Mouse (Mus musculus): ENCODE measurements around the gene Osbpl2. TPM values are rescaled to one million over a fixed set of nuclear protein-coding genes. Genes with fewer than 3 reads are reported as not detected.

Gene Osbpl2
- 83.9 and 85.7 TPM in 2 replicates for total RNA-seq (2017)

DNA sequence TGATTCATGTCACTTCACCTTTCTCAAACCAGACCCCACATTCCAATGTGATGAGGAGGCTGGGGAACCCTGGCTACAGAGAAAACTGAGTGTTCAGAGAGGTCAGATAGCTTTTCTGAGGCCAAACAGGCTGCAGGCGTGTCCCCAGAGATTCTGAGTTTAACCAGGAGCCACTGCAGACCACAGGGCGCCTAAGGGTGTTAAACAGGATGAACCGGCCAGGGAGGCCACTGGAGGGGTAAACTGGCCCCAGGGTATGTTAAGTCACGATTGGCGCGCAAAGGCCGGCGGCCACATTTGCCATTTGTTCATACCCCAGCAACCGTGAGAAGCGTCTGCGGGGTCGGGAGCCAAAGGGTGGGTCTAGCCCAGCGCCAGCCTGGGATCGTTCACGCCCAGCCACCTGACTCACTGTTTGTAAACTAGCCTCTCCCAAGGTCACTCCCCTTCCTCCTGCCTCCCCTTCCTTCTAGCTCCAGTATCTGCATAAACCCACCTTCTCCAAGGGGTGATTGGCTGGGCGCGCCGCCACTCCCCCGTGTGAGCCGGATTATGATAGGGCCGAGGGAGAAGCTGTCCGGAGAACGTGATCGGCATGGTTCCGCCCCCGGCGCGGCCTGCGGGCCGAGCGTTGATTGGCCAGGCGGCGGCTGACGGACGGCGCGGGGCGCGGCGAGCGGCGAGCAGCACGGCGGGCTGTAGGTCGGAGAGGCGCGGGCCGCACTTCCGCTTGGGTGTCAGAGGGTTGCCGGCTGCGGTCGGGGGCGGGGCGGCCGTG, at the start of gene Osbpl2:
Gene Osbpl2, plus strand, starts transcription at position 646 of the 778 bp plus-strand sequence.
- peak; percentile 97 for ATAC-seq (ENCODE audit: extremely low read depth, insufficient number of reproducible peaks, low FRiP score, poor library complexity, severe bottlenecking)

DNA sequence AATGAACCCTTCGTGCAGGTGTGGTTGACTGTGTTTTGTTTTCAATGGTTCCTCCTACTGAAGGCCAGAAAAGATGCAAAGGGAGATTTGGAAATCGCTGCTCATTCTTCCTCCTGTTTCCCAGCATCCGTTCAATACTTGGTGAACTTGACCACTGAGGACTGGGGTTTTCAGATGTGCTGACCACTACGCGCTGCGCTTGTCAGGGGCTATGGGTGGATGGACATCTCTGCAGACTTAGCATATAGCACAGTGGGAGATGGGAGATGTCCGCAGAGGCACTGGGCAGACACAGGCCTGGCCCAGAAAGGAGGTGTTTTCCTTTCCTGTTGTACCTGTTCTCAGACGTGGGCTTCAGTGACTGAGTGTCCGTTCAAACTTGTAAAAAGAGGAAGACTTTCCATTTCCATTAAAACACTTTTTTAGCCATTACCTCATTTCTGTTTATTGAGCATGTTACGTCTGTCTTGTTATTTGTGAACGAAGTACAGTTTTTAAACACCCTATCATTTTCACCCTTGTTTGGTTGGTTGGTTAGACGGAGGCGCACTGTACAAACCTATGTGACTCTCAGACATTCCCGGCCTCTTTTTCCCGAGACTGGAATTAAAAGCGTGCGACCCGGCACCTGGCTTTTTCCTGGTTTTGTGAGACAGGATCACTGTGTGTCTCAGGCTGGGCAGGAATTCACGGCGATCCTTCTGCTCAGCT, 49.2 kb upstream of the Osbpl2 start:
- ATAC-seq (ENCODE audit: extremely low read depth, insufficient number of reproducible peaks, low FRiP score, poor library complexity, severe bottlenecking) = no peak

DNA sequence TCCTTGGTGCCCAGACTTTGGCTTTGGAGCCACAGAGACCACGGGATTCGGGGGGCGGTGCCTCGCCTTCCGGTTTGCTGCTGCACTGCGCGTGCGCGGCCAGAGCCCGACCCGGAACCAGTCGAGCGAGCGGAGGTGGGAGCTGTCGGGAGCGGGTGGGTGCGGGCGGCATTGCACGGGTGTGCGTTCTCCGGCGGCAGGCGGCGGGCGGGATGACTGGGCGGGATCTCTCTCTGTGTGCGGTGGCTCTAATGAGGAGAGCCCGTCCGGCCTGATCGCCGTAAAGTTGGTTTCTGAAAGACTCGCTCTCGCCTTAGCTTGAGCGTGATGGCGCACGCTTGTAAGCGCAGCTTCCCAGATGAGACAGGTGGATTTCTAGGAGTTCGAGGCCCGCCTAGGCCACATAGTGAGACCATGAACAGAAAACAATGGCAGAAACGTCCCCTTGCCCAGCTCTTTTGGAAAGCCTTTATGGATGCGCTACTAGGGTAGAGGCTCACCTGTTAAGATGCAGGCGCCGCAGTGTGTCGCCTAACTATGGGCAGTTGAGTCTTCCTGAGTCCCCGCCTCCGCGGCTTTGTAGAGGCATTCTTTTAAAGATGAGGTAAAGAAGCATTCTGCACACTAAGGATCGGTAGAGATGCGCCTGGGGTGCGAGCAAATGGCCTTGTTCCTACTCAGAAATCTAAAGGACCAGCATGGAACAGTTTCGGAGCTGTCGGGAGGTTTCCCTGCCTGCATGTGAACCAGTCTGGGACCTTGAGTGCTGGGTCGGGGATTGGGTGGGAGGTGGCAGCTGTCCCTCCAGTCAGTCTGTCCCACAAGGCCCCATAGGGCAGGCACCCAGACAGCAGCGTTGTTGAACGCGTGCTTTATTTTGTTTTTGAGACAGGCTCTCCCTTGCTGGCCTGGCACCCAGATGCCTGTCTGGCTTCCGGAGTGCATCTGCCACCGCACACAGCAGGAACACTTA, 48.3 kb upstream of the Osbpl2 start, which contains the start of gene Mtg2:
Gene Mtg2, plus strand, starts transcription at position 108 of the 973 bp plus-strand sequence.
- peak; percentile 80 for ATAC-seq (ENCODE audit: extremely low read depth, insufficient number of reproducible peaks, low FRiP score, poor library complexity, severe bottlenecking)

DNA sequence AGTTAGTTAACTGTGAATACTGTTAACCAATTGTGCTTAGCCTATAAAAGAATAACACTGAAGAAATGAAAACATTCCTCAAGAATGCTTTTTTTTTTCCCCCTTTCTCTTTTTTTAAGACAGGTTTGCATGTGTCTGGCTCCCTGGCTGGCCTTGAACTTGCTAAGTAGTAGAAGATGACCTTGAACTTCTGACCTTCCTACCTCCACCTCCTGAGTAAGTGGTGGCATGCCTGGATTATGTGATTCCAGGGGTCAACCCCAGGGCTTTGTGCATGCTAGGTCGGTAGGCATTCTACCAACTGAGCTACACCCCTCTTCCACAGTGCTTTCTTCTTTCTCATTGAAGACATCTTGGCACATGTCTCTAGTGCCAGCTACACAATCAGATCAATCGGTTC, 47.4 kb upstream of the Osbpl2 start:
- no peak for ATAC-seq (ENCODE audit: extremely low read depth, insufficient number of reproducible peaks, low FRiP score, poor library complexity, severe bottlenecking)

DNA sequence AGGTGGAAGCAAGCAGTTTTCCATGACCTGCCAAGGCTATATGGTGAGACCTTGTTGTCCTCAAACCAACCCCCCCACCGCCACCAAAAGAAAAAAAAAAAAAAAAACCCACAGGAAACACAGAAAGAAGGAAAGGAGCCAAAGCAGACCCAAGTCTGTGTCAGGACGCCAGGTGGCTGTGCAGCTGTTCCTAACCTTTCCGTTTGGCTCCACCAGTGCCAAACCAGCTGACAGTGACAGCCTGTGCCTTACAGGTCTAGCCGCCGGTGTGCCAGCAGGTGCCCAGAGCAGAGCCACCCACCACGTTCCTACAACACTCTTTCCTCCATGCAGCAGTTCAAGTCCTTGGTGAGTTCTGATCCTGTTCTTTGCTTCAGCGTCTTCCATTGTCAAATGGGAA, 46.2 kb upstream of the Osbpl2 start:
- ATAC-seq (ENCODE audit: extremely low read depth, insufficient number of reproducible peaks, low FRiP score, poor library complexity, severe bottlenecking) = no peak

DNA sequence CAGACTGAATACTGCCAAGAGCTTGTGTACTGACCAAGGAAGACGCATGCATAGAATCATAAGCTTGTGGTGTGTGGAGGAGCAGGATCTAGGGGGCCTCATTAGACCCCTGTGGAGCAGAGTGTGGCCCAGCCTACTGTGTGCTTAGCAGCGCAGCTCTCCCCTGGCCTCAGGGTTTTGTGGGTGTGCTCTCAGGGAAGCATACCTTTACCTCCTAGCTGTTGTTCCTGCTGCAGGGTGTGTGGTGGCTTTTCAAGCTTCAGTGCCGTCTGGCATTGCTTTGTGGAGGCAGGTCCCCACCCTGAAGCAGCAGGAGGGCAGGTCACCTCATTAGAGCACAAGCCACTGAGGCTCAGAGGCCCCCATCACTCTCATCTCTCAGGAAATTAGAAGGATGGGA, 41.5 kb upstream of the Osbpl2 start:
- no peak for ATAC-seq (ENCODE audit: extremely low read depth, insufficient number of reproducible peaks, low FRiP score, poor library complexity, severe bottlenecking)

DNA sequence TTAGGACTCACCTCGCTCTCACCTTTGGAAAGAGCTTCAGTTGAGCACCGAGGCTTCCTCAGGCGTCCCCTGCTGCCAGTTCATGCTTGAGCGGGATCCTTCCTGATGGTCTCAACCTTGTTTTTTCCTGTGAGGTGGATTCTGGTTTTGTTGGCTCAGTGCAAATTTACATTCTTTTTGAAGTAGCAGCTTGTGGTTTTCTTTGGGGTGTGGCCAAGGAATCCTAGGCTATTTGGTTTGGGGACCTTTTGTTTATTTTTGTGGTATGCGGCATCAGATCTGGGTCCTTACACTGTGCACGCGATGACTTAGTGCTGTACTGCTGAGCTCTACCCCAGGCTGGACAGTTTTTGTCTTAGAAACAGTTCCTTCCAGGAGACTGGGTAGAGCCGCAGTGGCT, 38.4 kb upstream of the Osbpl2 start:
- no peak for ATAC-seq (ENCODE audit: extremely low read depth, insufficient number of reproducible peaks, low FRiP score, poor library complexity, severe bottlenecking)

DNA sequence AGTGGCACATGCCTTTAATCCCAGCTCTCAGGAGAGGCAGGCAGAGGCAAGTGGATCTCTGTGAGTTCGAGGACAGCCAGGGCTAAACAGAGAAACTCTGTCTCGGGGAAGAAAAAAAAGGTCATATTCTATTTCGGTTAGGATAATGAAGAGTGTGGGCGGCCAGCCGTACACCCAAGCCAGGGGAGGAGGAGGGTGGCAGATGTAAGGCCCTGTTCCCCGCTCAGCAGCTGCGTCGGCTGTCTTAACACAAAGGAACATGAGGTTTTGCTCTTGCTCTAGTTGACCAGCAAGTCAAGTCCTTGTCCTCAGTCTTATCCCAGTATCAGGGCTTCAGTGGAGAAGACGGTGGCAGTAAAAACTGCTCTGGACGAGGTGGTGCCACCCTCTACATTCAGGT, 36.0 kb upstream of the Osbpl2 start:
- ATAC-seq (ENCODE audit: extremely low read depth, insufficient number of reproducible peaks, low FRiP score, poor library complexity, severe bottlenecking) = no peak

DNA sequence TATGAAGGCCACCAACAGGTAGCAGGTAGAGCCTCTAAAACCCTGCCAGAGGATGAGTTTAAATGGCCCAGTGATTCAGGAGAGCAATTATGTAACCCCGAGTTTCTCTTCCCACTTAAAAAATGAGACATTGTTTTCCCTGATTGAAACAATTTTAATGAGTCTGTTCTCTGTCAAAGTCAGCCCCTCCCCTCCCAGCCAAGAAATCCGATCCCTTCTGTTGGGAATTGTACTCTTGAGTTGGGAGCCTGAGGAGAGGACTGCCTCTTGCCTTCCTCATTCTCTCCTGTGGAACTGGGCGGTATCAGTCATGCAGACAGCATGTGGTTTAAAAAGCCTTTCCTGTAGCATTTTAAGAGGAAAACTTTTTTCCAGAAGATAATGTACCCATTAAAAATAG, 34.5 kb upstream of the Osbpl2 start:
- no peak for ATAC-seq (ENCODE audit: extremely low read depth, insufficient number of reproducible peaks, low FRiP score, poor library complexity, severe bottlenecking)

DNA sequence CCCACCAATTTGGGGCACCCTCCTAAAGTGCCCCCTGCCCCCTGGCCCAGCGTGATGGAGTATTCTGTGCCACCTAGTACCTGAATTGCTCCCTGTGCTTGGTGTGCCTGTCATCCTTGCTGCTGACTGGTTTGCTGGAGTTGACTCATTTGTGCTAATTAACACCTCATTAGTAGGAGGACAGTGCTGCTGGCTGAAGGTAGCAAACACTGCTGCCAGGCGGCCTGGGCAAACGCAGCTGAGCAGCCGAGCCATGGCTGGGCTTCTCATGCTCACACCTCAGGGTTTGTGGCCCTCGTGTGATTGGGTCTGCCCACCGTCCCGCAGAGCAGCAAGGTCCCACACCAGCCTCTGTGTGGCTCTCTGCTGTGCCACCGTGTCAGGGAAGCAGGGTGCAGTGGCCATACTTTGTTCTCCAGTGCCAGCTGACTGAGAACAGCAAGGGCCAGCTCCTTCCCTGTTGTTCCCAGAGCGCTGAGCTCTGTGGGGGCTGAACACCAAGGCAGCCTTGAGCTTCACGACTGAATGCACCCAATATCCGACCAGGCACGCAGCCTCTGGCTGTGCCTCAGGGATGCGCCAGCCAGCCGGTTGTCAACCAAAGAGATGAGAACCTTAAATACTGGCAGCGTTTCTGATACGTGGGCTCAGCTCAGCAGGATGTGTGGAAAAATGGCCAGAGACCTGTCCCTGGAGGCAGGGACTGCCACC, 33.0 kb upstream of the Osbpl2 start:
- no peak for ATAC-seq (ENCODE audit: extremely low read depth, insufficient number of reproducible peaks, low FRiP score, poor library complexity, severe bottlenecking)

DNA sequence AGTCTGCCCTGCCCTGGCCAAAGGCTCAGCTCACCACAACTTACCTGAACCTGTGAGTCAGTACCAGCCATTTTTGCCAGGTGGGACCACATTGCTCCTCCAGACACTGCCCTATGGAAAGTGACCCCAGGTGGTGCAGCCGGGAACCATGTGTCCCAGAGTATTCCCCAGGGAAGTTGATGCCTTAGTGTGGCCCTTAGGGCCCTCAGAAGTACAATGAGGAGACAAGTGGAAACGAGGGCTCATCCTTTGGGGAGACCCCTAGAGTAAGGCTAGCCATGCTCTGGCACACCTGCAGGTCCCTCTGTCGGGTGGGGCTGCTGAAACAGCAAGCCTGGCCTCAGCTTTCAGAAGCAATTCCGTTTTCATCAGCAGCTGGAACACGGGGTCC, 32.5 kb upstream of the Osbpl2 start:
- ATAC-seq (ENCODE audit: extremely low read depth, insufficient number of reproducible peaks, low FRiP score, poor library complexity, severe bottlenecking) = no peak

DNA sequence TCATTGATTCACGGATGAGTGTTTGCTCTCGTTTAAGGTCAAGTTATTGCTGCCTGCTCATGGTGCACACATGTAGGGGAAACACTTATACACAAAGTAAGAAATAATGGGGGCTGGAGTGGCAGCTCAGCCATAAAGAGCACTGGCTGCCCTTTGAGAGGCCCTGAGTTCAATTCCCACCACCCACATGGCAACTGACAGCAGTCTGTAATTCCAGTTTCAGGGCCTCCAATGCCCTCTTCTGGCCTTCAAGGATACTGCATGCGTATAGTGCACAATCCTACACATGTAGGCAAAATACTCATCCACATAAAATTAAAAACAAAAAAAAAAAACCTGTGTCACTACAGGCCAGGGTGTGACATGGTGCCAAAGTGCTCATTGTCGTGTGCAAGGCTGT, 31.6 kb upstream of the Osbpl2 start:
- ATAC-seq (ENCODE audit: extremely low read depth, insufficient number of reproducible peaks, low FRiP score, poor library complexity, severe bottlenecking) = no peak

DNA sequence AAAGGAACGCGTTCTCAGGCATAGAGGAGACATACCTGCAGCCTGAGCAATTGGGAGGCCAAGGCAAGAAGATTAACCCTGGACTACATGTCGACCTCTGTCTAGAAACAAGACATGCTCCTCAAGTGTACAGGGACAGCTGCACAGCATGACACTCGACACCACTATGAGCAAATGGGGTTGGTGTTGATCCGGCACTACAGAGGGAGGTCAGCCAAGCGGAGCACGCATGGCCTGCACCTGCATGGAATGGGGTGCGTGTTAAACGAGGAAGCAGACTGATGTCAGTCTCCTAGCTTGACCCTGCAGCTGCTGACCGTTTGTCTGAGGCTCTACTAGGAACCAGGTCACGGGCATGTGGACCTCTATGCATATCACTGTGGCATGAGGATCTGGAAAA, 28.8 kb upstream of the Osbpl2 start:
- no peak for ATAC-seq (ENCODE audit: extremely low read depth, insufficient number of reproducible peaks, low FRiP score, poor library complexity, severe bottlenecking)

DNA sequence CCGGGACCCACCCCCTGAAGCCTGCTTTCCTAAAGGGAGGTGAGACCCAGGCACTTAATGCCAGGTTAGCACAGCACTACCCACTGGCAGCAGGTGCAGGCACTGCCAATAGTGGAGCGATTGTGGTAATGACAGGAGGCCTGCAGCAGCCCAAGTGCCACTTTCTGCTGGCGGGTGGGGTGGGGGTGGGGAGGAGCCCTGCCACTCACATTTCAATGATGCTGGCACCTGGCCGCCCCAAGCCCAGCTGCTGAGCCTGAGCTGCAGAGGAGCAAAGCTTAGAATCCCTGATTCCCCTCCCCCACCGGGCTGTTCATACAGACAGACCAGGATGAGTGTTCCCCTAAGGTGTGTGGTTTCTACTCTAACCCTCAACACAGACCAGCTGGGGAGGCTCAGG, 23.4 kb upstream of the Osbpl2 start:
- no peak for ATAC-seq (ENCODE audit: extremely low read depth, insufficient number of reproducible peaks, low FRiP score, poor library complexity, severe bottlenecking)

DNA sequence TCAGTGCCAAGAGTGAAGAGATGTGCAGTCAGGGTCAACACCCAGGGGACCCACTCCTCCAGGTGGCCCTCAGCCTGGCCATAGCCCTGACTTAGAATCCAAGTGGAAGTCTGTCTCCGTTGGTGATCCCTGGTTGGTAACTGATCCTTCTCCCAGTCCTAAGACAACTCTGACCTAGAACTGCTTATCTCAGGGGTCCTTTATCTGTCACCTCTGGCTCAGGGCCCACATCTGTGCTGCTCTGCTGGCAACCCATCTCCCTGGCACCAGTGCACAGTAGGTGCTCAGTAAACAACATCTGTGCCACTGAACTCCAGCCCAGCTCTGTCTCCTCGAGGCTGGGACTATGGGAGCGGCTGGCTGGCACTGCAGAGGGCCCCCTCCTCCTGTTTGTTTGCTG, 21.5 kb upstream of the Osbpl2 start:
- no peak for ATAC-seq (ENCODE audit: extremely low read depth, insufficient number of reproducible peaks, low FRiP score, poor library complexity, severe bottlenecking)

DNA sequence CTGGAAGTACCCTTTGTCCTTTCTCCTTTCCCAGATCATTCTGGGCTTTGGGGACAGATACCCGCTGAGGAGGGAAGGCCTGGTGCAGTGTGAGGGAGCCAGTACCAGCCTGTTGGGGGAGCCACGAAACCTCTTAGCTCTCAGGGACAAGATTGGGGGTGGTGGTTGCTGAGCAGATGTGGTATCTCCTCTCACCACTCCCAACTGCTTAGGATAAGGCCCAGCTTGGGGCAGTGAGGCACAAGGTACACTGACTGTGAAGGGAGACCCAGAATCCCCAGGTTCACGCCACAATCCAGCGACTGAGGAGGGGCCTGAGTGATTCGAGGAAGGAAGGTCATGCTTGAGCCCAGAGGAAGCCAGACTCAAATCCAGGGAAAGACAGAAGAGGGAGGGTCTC, 20.9 kb upstream of the Osbpl2 start:
- ATAC-seq (ENCODE audit: extremely low read depth, insufficient number of reproducible peaks, low FRiP score, poor library complexity, severe bottlenecking) = no peak

DNA sequence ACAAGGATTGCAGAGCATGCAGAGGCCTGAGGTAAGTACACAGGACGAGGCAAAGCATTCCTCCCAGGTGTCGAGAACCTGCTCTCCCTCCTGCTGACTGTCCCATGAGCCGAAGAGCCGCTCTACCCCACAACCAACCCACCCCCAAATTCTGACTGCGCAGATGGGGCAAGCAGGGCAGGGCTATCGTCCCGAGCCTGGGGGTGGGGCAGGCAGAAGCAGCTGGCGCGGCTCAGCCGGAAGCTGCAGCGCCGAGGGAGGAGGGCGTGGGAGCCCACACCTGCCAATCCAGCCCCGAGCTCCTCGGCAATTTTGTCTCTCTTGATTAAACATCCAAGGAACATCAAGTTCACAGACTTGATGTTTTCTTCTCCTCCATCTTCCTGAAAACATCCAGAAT, 19.6 kb upstream of the Osbpl2 start:
- no peak for ATAC-seq (ENCODE audit: extremely low read depth, insufficient number of reproducible peaks, low FRiP score, poor library complexity, severe bottlenecking)

DNA sequence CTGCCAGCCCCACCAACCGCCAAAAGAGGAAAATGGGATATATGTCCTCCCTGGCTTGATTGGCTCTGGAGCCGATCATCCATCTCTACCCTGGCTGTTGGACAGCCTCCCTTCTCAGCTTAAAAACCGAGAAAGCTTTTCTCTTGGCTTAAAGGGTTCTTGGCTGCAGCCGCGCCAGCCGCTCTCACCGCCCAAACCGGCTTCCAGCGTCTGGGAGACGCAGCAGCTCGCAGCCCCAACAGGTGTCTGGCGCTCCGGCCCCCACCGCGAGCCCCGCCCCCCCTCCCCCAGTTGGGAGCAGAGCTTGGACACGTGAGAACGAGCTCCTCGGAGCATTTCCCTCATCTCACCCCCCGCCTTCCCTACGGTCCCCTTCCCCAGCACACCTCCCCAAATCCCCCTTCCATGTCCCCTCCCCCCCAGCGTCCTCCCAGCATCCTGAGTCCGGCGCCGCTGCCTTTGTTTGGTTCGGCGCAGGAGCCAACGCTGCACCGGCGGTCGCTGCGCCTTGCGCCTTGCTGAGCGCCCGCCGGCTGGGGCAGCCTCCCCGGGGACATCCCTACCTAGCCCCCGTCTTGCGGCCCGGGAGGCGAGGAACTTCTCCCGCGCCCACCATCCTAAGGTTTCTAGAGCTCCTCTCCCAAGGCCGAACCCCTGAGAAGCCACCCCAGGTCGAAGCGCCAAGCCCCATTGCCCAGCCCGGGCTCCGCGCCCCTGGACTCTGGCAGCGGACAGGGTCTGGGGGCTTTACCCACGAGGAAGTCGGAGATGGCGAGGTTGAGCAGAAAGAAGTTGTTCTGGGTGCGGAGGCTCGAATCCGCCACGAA, 15.7 kb upstream of the Osbpl2 start:
- no peak for ATAC-seq (ENCODE audit: extremely low read depth, insufficient number of reproducible peaks, low FRiP score, poor library complexity, severe bottlenecking)

Measured in neutrophil, adult 5-6 weeks (primary cell).